Mouse (Mus musculus): ENCODE data around the gene Sec14l3. TPM values are rescaled to one million over a fixed set of nuclear protein-coding genes. Genes with fewer than 3 reads are reported as not detected.

The Sec14l3 gene
- polyA plus RNA-seq, 1 experiment from 2014 or later, result not detected

DNA sequence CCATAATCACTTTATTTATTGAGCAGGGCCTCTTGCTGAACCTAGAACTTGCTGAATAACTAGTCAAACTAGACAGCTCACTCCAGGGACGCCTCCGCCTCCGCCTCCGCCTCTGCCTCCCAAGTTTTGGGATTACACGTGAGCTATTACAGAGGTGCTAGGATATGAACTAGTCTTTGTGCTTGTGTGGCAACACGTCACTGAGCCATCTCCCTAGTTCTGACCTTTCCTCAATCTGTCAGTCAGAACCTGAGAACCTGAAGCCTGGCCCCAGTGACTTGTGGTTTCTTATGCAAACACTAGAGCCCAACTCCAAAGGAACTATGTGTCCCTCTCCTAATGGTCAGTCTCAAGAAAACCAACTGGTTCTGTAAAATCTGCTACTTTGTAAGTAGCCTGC is 28.7 kb upstream of the Sec14l3 start:
- no peak overlapping the region for H3K4me3 ChIP-seq
- H3K27me3 ChIP-seq (ENCODE audit: insufficient read depth, poor library complexity, severe bottlenecking), result peaks cover 17% of the 10 kb centered on the region
- H3K4me1 ChIP-seq, result peaks cover 19% of the 10 kb centered on the region
- H3K27ac ChIP-seq, result no peak overlapping the region
- DNase-seq (ENCODE audit: low spot score), result peak; percentile 65
- 81% methylated on average over 6 of the region's 6 CpGs for WGBS
- no peaks in the 10 kb centered on the region for H3K9me3 ChIP-seq
- no peaks in the 10 kb centered on the region for H3K36me3 ChIP-seq

DNA sequence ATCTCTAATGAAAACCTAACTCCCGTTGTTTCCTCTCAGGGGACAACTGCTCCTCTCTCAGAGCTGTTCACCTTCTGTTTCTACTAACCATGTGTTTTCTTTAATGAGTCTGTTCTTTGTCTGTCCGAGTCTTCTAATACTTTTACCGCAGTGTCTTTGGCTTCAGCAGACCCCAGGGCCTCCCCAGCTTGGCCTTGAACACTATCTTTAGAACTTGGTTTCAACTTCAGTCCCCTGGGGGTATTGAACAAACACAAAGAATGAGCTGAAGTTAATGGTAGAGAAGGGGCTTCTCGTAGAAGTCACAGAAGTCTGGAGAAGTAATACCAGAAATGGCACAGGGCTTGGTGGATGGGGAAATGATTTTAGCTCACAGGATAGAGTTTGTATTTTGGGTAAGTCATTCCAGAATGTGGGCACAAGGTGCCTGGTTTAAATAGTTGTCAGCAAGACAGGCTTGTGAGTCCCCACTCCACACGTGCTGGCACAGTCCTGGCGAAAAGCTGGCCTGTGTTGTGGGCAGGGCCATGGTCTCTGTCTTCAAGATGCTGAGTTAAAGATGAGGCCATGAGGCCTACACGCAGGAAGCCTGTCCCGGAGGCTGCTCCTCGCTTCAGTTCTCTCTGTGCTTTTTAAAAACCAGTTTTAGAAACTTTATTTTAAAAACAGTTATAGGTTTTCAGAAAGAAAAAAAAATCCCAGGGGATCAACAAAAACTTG is 28.1 kb upstream of the Sec14l3 start:
- Histone ChIP-seq H3K9me3 (no peaks in the 10 kb centered on the region), H3K4me3 (no peak overlapping the region), H3K36me3 (no peaks in the 10 kb centered on the region), H3K4me1 (peaks cover 14% of the 10 kb centered on the region), H3K27ac (no peak overlapping the region), H3K27me3 (ENCODE audit: insufficient read depth, poor library complexity, severe bottlenecking) (peaks cover 11% of the 10 kb centered on the region)
- DNase-seq (ENCODE audit: low spot score), result peak; percentile 63
- WGBS, result 57% methylated on average over 9 of the region's 9 CpGs

DNA sequence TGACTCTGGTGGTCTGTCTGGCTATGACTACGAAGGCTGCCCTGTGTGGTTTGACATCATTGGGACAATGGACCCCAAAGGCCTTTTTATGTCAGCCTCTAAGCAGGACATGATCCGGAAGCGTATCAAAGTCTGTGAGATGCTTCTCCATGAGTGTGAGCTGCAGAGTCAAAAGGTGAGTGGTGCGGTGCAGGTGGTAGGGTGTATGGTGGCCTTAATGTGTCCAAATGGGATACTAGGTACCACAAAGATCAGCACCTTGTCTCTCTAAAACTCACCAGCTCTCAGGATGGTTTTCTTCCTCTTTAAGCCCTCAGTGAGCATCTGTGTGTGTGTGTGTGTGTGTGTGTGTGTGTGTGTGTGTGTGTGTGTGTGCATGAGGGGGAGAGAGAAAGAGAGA is 24.7 kb upstream of the Sec14l3 start:
- Histone ChIP-seq H3K36me3 (no peaks in the 10 kb centered on the region), H3K4me1 (peaks cover 8% of the 10 kb centered on the region; the same call in 1 of the 2 replicates), H3K9me3 (no peaks in the 10 kb centered on the region), H3K27ac (no peak overlapping the region), H3K27me3 (ENCODE audit: insufficient read depth, poor library complexity, severe bottlenecking) (no peaks in the 10 kb centered on the region), H3K4me3 (no peak overlapping the region)
- 83% methylated on average over 4 of the region's 4 CpGs for WGBS
- peak; percentile 71 for DNase-seq (ENCODE audit: low spot score)

DNA sequence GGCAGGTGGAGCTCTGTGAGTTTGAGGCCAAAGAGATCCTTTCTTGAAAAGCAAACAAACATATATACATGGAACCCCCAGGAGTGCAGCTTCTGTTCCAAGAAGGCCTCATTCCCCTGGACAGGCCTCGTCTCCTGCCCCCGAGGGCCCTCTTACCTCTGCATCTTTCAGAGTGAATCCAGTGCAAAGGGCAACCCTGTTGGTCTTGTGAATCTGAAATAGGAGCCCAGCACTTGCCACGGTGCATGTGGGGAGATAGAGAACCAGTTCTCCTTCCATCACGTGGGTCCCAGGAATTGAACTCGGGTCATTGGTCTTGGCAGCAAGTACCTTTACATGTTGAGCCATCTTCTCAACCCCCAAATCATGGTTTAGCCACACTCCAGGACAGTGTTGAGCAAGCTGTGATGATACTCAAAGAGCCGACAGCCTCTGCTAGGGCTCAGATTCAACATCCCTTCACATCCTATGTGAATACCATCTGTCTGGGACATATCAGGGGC is 23.5 kb upstream of the Sec14l3 start:
- Histone ChIP-seq H3K27ac (no peak overlapping the region), H3K9me3 (no peaks in the 10 kb centered on the region), H3K4me1 (no peaks in the 10 kb centered on the region), H3K27me3 (ENCODE audit: insufficient read depth, poor library complexity, severe bottlenecking) (no peaks in the 10 kb centered on the region), H3K4me3 (no peak overlapping the region), H3K36me3 (no peaks in the 10 kb centered on the region)
- peak; percentile 58 for DNase-seq (ENCODE audit: low spot score)
- WGBS, result 81% methylated on average over 6 of the region's 6 CpGs

DNA sequence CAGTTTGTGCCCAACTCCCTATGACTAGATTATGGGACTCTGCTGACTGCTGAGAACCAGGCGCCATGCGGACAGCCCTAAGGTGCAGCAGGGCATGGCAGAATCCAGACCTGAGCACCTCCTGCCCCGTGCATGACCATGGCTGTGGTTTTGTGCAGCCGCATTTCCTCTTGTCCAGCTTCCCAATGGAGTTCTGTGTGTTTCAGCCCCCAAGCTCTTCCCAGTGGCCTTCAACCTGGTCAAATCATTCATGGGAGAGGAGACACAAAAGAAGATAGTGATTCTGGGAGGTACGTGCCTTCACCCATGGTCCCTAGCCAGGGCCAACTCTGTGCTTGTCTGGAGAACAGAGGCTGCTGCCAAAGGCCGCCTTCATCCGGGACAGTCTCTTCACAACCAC is 21.6 kb upstream of the Sec14l3 start:
- no peak overlapping the region for H3K4me3 ChIP-seq
- no peaks in the 10 kb centered on the region for H3K4me1 ChIP-seq
- no peak overlapping the region for H3K27ac ChIP-seq
- DNase-seq (ENCODE audit: low spot score), result peak; percentile 57
- H3K36me3 ChIP-seq, result no peaks in the 10 kb centered on the region
- H3K27me3 ChIP-seq (ENCODE audit: insufficient read depth, poor library complexity, severe bottlenecking), result no peaks in the 10 kb centered on the region
- no peaks in the 10 kb centered on the region for H3K9me3 ChIP-seq
- WGBS, result 88% methylated on average over 7 of the region's 7 CpGs

DNA sequence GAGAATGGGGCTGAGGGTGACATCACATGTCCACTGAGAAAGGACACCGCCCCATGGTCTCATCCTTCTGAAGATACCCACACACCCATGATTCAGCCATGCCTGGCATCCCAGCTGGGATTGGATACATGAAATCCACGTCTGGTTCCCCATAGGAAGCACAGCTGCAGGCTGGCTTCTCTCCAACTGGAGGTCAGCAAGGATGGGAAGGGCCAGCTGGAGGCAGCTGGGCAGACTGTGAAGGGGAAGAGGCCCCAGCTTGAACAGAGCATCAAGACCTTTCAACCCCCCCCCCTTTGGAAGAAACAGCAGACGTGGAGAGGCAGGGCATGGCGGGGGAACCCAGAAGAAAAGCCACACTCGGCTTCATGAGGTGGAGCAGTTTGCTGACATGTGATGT is 18.1 kb upstream of the Sec14l3 start:
- no peaks in the 10 kb centered on the region for H3K36me3 ChIP-seq
- H3K9me3 ChIP-seq, result 0 out of 2 replicates have a peak, but pooled peaks cover 2% of the 10 kb centered on the region
- WGBS, result 74% methylated on average over 5 of the region's 5 CpGs
- H3K4me1 ChIP-seq, result no peaks in the 10 kb centered on the region
- no peak overlapping the region for H3K27ac ChIP-seq
- no peak overlapping the region for H3K4me3 ChIP-seq
- no peaks in the 10 kb centered on the region for H3K27me3 ChIP-seq (ENCODE audit: insufficient read depth, poor library complexity, severe bottlenecking)
- DNase-seq (ENCODE audit: low spot score), result no peak

DNA sequence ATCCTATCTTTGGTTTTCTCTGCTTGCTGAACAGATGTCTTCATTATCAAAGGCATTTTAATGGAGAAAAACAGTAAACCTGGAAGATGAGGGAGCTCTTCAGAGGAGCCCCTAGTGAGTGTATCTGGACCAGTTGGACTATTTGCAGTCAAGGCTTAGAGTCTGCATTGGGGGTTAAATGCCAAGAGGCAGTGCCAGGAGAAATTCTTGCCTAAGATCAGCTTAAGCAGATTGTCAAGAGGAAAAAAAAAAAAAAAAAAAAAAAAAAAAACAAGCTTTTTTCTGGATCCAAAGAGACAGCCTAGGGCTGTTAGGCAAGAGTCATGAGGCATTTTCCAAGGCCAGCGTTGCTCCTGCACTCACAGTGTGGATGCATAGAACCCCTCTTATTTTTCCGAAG is 16.9 kb upstream of the Sec14l3 start:
- no peak overlapping the region for H3K4me3 ChIP-seq
- no peaks in the 10 kb centered on the region for H3K27me3 ChIP-seq (ENCODE audit: insufficient read depth, poor library complexity, severe bottlenecking)
- DNase-seq (ENCODE audit: low spot score), result no peak
- no peaks in the 10 kb centered on the region for H3K4me1 ChIP-seq
- no peaks in the 10 kb centered on the region for H3K36me3 ChIP-seq
- no peak overlapping the region for H3K27ac ChIP-seq
- H3K9me3 ChIP-seq, result 0 out of 2 replicates have a peak, but pooled peaks cover 2% of the 10 kb centered on the region
- WGBS, result 94% methylated on average over 2 of the region's 2 CpGs

DNA sequence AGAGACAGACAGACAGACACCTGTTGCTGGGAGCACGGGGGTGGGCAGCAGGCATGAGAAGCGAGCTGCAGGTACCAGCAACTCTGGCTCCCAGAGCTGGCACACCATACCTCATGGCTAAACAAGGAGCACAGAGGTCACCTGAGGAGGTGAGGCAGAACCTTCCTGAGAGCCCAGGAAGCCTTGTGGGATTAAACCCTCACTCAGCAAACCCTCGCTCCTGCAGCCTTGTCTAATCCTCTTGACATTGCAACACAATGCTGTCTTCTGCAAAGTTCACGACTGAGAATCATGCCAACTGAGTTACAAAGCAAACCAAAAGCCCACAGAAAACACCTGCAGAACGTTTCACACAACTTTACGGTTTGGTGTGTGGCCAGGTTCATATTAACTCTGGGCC is 16.2 kb upstream of the Sec14l3 start:
- H3K27ac ChIP-seq, result no peak overlapping the region
- no peak overlapping the region for H3K4me3 ChIP-seq
- no peak for DNase-seq (ENCODE audit: low spot score)
- H3K36me3 ChIP-seq, result no peaks in the 10 kb centered on the region
- no peaks in the 10 kb centered on the region for H3K27me3 ChIP-seq (ENCODE audit: insufficient read depth, poor library complexity, severe bottlenecking)
- H3K4me1 ChIP-seq, result no peaks in the 10 kb centered on the region
- 0 out of 2 replicates have a peak, but pooled peaks cover 2% of the 10 kb centered on the region for H3K9me3 ChIP-seq
- WGBS, result 83% methylated on average over 6 of the region's 6 CpGs

DNA sequence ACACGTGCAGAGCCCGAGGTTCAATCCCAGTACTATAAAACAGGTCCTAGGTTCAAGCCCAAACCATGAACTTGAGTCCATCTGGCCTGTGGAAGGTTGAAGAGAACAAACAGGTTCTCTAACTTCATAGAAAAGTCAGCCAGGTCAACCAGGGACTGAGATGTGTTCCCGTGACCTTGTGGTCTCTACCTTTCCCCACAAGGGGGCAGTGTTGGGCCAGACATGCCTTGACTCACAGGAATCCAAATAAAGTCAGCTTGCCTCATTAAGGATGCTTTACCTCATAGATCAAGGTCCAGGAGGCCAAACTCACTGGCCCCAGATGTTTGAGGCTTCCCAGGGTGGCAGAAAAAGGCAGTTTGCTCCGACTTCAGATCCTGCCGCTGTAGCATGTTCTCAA is 11.1 kb upstream of the Sec14l3 start:
- Histone ChIP-seq H3K9me3 (no peaks in the 10 kb centered on the region), H3K36me3 (no peaks in the 10 kb centered on the region)

DNA sequence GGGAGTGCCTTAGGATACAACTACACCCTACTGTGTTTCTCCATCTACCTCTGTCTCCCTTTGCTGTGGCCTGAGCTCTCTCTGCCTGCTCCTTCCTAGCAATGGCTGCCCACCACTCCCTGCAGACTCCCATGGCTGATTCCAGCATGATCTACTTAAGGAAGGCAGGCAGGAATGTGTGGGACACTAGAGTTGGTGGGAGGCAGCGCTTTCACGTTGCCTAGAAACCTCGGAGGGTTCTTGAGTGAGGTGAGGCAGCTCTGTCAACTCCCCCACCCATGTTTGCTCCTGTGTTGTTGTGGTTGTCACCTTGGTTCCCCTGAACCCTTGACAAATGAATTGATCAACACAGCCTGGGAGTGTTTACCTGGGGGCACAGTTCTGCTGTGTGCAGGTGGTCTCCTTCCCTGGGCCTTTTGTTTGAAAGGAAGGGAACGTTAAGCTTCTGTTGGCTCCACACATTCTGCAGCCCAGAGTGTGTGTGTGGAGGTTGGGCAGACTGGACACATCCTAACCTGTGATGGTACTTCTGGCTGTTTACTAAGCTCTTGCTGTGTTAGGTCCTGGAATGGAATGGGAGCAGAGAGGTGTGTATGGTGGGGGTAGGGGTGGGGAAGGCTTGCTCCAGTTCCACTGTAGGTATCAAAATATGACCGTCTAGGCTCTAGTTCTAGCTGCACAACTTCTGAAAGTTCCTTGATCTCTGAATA is 3.6 kb upstream of the Sec14l3 start:
- 65% methylated on average over 5 of the region's 5 CpGs for WGBS
- Histone ChIP-seq H3K9me3 (no peaks in the 10 kb centered on the region), H3K4me1 (no peaks in the 10 kb centered on the region), H3K36me3 (no peaks in the 10 kb centered on the region), H3K27ac (no peak overlapping the region), H3K27me3 (ENCODE audit: insufficient read depth, poor library complexity, severe bottlenecking) (0 out of 2 replicates have a peak, but pooled peaks cover 17% of the 10 kb centered on the region), H3K4me3 (no peak overlapping the region)
- DNase-seq (ENCODE audit: low spot score), result no peak

More for the DNA sequence above, 11.1 kb upstream of the Sec14l3 start:
- Histone ChIP-seq H3K4me1 (no peaks in the 10 kb centered on the region), H3K27ac (no peak overlapping the region), H3K27me3 (ENCODE audit: insufficient read depth, poor library complexity, severe bottlenecking) (no peaks in the 10 kb centered on the region), H3K4me3 (no peak overlapping the region)
- no peak for DNase-seq (ENCODE audit: low spot score)
- WGBS, result 17% methylated on average over 5 of the region's 5 CpGs

DNA sequence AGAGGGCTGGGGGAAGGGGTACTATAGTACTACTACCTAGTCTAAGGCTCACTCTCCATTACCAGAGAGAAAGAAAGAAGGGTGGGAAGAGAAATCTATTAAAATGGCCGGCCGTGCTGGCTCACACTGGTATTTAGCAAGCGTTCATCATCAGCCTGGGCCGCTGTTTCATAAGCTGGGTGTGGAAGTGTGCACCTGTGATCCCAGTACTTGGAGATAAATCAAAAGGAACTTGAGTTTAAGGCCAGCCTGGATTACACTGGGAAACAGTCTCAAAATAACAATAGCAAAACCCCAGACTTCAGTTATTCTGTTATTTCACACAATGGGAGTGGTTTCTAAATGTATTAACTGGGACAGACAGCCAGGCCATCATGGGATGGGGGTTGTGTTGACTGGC is 2.1 kb upstream of the Sec14l3 start:
- H3K27me3 ChIP-seq (ENCODE audit: insufficient read depth, poor library complexity, severe bottlenecking), result 0 out of 2 replicates have a peak, but pooled peaks cover 17% of the 10 kb centered on the region
- no peak overlapping the region for H3K27ac ChIP-seq
- no peaks in the 10 kb centered on the region for H3K9me3 ChIP-seq
- no peaks in the 10 kb centered on the region for H3K4me1 ChIP-seq
- no peaks in the 10 kb centered on the region for H3K36me3 ChIP-seq
- 80% methylated on average over 4 of the region's 4 CpGs for WGBS
- DNase-seq (ENCODE audit: low spot score), result no peak
- H3K4me3 ChIP-seq, result no peak overlapping the region

DNA sequence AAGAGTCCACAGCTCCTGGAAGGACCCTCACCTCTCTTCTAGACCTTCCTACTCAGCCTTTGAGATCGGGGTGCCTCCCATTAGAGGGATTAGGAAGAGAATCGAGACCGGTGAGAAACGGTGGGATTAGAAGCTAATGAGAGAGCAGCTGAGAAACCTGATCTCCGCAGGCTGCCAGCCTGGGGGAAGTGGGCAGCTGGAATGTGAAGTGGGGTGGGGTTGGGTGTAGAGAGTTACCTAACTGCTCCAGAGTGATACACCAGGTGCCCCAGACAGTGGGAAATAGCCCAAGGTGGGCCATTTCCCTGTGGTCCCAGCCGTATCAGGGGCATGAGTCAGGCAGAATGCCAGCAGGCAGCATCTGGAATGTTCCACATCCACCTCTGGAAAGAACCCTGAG is 1.7 kb upstream of the Sec14l3 start:
- no peak overlapping the region for H3K4me3 ChIP-seq
- H3K9me3 ChIP-seq, result no peaks in the 10 kb centered on the region
- 38% methylated on average over 6 of the region's 6 CpGs for WGBS
- DNase-seq (ENCODE audit: low spot score), result no peak
- H3K4me1 ChIP-seq, result no peaks in the 10 kb centered on the region
- no peaks in the 10 kb centered on the region for H3K36me3 ChIP-seq
- H3K27ac ChIP-seq, result no peak overlapping the region
- 0 out of 2 replicates have a peak, but pooled peaks cover 17% of the 10 kb centered on the region for H3K27me3 ChIP-seq (ENCODE audit: insufficient read depth, poor library complexity, severe bottlenecking)

DNA sequence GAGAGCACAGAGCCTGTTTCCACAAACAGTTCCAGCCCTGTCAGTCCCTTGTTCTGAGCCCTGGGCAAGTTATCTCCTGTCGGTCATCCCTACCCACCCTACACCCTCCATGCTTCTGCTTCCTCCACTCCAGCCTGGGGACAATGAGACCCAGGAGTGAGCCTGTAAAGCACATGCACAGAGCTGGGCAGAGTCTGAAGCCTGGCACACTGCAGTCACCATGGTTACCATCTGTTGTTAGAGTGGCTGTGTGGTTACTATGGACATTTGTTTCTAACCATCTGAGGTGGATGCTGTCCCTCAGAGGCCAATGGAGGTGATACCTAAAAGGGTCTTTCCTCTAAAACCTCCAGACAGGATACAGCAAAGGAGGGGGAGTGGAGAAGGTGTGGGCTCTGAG is 5.0 kb downstream of the Sec14l3 start:
- Histone ChIP-seq H3K4me3 (no peak overlapping the region), H3K36me3 (no peaks in the 10 kb centered on the region), H3K27ac (no peak overlapping the region), H3K27me3 (ENCODE audit: insufficient read depth, poor library complexity, severe bottlenecking) (0 out of 2 replicates have a peak, but pooled peaks cover 5% of the 10 kb centered on the region), H3K9me3 (no peaks in the 10 kb centered on the region), H3K4me1 (no peaks in the 10 kb centered on the region)
- no peak for DNase-seq (ENCODE audit: low spot score)
- WGBS, result 65% methylated on average over 1 of the region's 1 CpGs

All from heart, embryonic 10.5 days (tissue).